Mouse (Mus musculus) liver, embryonic 12.5 days (tissue): ENCODE data around the gene Gstm1. TPM values are rescaled to one million over a fixed set of nuclear protein-coding genes. Genes with fewer than 3 reads are reported as not detected.
A peak's percentile ranks its signal among the peaks of the same experiment; 100 is the strongest.
"Not testable (repeated sequence)": the region's sequence is repeated elsewhere in the genome, so short reads cannot be mapped to it uniquely, and the experiment has no call there.

Experiments used
- ATAC-seq: fragments of 200-750 bp; cut with Nextera tagmentation; 2 replicates; pipeline ENCODE4 v1.8.0; 2017; ENCODE audit warnings: moderate number of reproducible peaks, mild to moderate bottlenecking, moderate library complexity
- H3K27ac ChIP-seq: fragments of 300-500 bp; sonication (generic); 2 replicates; pipeline ENCODE4 v1.5.1; 2016; ENCODE audit warnings: mild to moderate bottlenecking
- H3K27me3 ChIP-seq: fragments of 300-500 bp; sonication (generic); replicated peaks from 2 replicates; pipeline ENCODE4 v1.6.1; 2016; ENCODE audit warnings: mild to moderate bottlenecking, moderate library complexity
- H3K36me3 ChIP-seq: fragments of 300-500 bp; sonication (generic); 2 replicates; pipeline ENCODE4 v1.6.1; 2016; ENCODE audit warnings: mild to moderate bottlenecking, moderate library complexity
- H3K4me1 ChIP-seq: fragments of 300-500 bp; sonication (generic); 2 replicates; pipeline ENCODE4 v1.6.1; 2016
- H3K4me2 ChIP-seq: fragments of 300-500 bp; sonication (generic); 2 replicates; pipeline ENCODE4 v1.6.1; 2016; ENCODE audit warnings: mild to moderate bottlenecking, moderate library complexity
- H3K4me3 ChIP-seq: fragments of 300-500 bp; sonication (generic); 2 replicates; pipeline ENCODE4 v1.5.1; 2016; ENCODE audit warnings: mild to moderate bottlenecking, moderate library complexity
- H3K9ac ChIP-seq: fragments of 300-500 bp; sonication (generic); 2 replicates; pipeline ENCODE4 v1.6.1; 2016; ENCODE audit warnings: mild to moderate bottlenecking, moderate library complexity
- H3K9me3 ChIP-seq: fragments of 300-500 bp; sonication (generic); replicated peaks from 2 replicates; pipeline ENCODE4 v1.6.1; 2016; ENCODE audit warnings: mild to moderate bottlenecking, moderate library complexity
- WGBS: fragments of 180-500 bp; shearing (Covaris S2); methylation state at CpG from one replicate; pipeline ENCODE4 v1.1.7; 2016; ENCODE audit not compliant: insufficient replicate concordance; 5-methylcytosine and 5-hydroxymethylcytosine counted together
- polyA plus RNA-seq: library from polyadenylated mRNA; unstranded; fragments of >200 nt; fragmentation: Nextera tagmentation; extraction: Ambion mirVana; gene quantifications from 2 replicates; pipeline ENCODE4 v1.2.1, GENCODE M21; 2016

Gene Gstm1
- polyA plus RNA-seq, 1 experiment from 2014 or later, result 237 TPM

GRCm38 (mm10) chr3:108014098-108014973, 3.4 kb downstream of the Gstm1 start:
- Histone ChIP-seq H3K36me3 (no peaks in the 10 kb centered on the region), H3K27me3 (0 out of 2 replicates have a peak, but pooled peaks cover 6% of the 10 kb centered on the region), H3K9me3 (no peaks in the 10 kb centered on the region), H3K4me2 (no peak overlapping the region), H3K9ac (no peak overlapping the region), H3K27ac (no peak overlapping the region), H3K4me1 (peaks cover 22% of the 10 kb centered on the region), H3K4me3 (no peak overlapping the region)
- ATAC-seq, result no peak
- 65% methylated on average over 7 of the region's 8 CpGs for WGBS

- no peaks in the 10 kb centered on the region for H3K36me3 ChIP-seq
- no peaks in the 10 kb centered on the region for H3K9me3 ChIP-seq
- no peak overlapping the region for H3K4me3 ChIP-seq
- H3K4me2 ChIP-seq, result 0 out of 2 replicates have a peak overlapping the region, but pooled peaks have one; percentile 9
- H3K4me1 ChIP-seq, result peaks cover 15% of the 10 kb centered on the region
- 0 out of 2 replicates have a peak, but pooled peaks cover 6% of the 10 kb centered on the region for H3K27me3 ChIP-seq
- no peak for ATAC-seq
- no peak overlapping the region for H3K27ac ChIP-seq
- WGBS, result 50% methylated on average over 4 of the region's 4 CpGs
- H3K9ac ChIP-seq, result no peak overlapping the region
Observed at GRCm38 (mm10) chr3:108013331-108013871, 4.4 kb downstream of the Gstm1 start.

GRCm38 (mm10) chr3:108011558-108011957, 6.2 kb downstream of the Gstm1 start:
- no peaks in the 10 kb centered on the region for H3K36me3 ChIP-seq
- no peak overlapping the region for H3K4me2 ChIP-seq
- no peaks in the 10 kb centered on the region; the same call in 1 of the 2 replicates for H3K4me1 ChIP-seq
- no peak overlapping the region for H3K27ac ChIP-seq
- H3K9ac ChIP-seq, result no peak overlapping the region
- H3K4me3 ChIP-seq, result no peak overlapping the region
- H3K27me3 ChIP-seq, result 0 out of 2 replicates have a peak, but pooled peaks cover 6% of the 10 kb centered on the region
- 64% methylated on average over 3 of the region's 3 CpGs for WGBS
- no peak for ATAC-seq
- no peaks in the 10 kb centered on the region for H3K9me3 ChIP-seq

GRCm38 (mm10) chr3:108010286-108010685, 7.5 kb downstream of the Gstm1 start:
- Histone ChIP-seq H3K4me1 (no peaks in the 10 kb centered on the region; the same call in 1 of the 2 replicates), H3K9ac (no peak overlapping the region), H3K27ac (no peak overlapping the region), H3K36me3 (no peaks in the 10 kb centered on the region), H3K4me3 (no peak overlapping the region), H3K4me2 (no peak overlapping the region), H3K27me3 (0 out of 2 replicates have a peak, but pooled peaks cover 2% of the 10 kb centered on the region), H3K9me3 (no peaks in the 10 kb centered on the region)
- WGBS, result 57% methylated on average over 2 of the region's 2 CpGs
- ATAC-seq, result no peak

- Histone ChIP-seq H3K9me3 (no peaks in the 10 kb centered on the region), H3K36me3 (no peaks in the 10 kb centered on the region), H3K9ac (no peak overlapping the region), H3K4me3 (no peak overlapping the region), H3K4me2 (no peak overlapping the region), H3K4me1 (no peaks in the 10 kb centered on the region), H3K27ac (no peak overlapping the region), H3K27me3 (0 out of 2 replicates have a peak, but pooled peaks cover 4% of the 10 kb centered on the region)
- ATAC-seq, result no peak
- 63% methylated on average over 8 of the region's 8 CpGs for WGBS
Observed at GRCm38 (mm10) chr3:108002021-108002420, 15.8 kb downstream of the Gstm1 start.

GRCm38 (mm10) chr3:107999491-107999890, 18.3 kb downstream of the Gstm1 start:
- no peak for ATAC-seq
- Histone ChIP-seq H3K4me1 (no peaks in the 10 kb centered on the region), H3K36me3 (no peaks in the 10 kb centered on the region), H3K9ac (no peak overlapping the region), H3K4me2 (no peak overlapping the region), H3K4me3 (no peak overlapping the region), H3K27me3 (no peaks in the 10 kb centered on the region), H3K27ac (no peak overlapping the region), H3K9me3 (no peaks in the 10 kb centered on the region)
- 75% methylated on average over 3 of the region's 3 CpGs for WGBS

- no peak for ATAC-seq
- Histone ChIP-seq H3K9ac (no peak overlapping the region), H3K27ac (no peak overlapping the region), H3K4me3 (no peak overlapping the region), H3K4me2 (no peak overlapping the region), H3K9me3 (no peaks in the 10 kb centered on the region), H3K36me3 (no peaks in the 10 kb centered on the region), H3K27me3 (no peaks in the 10 kb centered on the region), H3K4me1 (no peaks in the 10 kb centered on the region)
- WGBS, result 48% methylated on average over 3 of the region's 3 CpGs
Observed at GRCm38 (mm10) chr3:107998591-107998990, 19.2 kb downstream of the Gstm1 start.

GRCm38 (mm10) chr3:107996576-107996975, 21.2 kb downstream of the Gstm1 start:
- 73% methylated on average over 4 of the region's 4 CpGs for WGBS
- no peak overlapping the region for H3K4me2 ChIP-seq
- no peak overlapping the region for H3K4me3 ChIP-seq
- ATAC-seq, result no peak
- no peaks in the 10 kb centered on the region for H3K27me3 ChIP-seq
- H3K9me3 ChIP-seq, result no peaks in the 10 kb centered on the region
- H3K36me3 ChIP-seq, result no peaks in the 10 kb centered on the region
- H3K27ac ChIP-seq, result no peak overlapping the region
- no peaks in the 10 kb centered on the region for H3K4me1 ChIP-seq
- no peak overlapping the region for H3K9ac ChIP-seq

GRCm38 (mm10) chr3:107995974-107996373, 21.8 kb downstream of the Gstm1 start:
- not testable (repeated sequence) for H3K27me3 ChIP-seq, H3K9me3 ChIP-seq, H3K4me1 ChIP-seq, H3K27ac ChIP-seq, H3K36me3 ChIP-seq, H3K9ac ChIP-seq, H3K4me3 ChIP-seq, ATAC-seq, H3K4me2 ChIP-seq
- WGBS, result 78% methylated on average over 2 of the region's 2 CpGs

GRCm38 (mm10) chr3:107986041-107986562, 31.7 kb downstream of the Gstm1 start, which contains the start of gene Gstm2:
Gene Gstm2, minus strand, starts transcription at chr3:107986453.
- Histone ChIP-seq H3K27ac (no peak within 1 kb of the TSS), H3K4me3 (no peak within 1 kb of the TSS), H3K4me1 (no peaks in the 10 kb centered on the region), H3K27me3 (no peaks in the 10 kb centered on the region), H3K36me3 (no peaks in the 10 kb centered on the region), H3K4me2 (peak within 1 kb of the TSS; percentile 10; the same call in 1 of the 2 replicates), H3K9me3 (no peaks in the 10 kb centered on the region), H3K9ac (no peak within 1 kb of the TSS)
- no peak for ATAC-seq
- WGBS, result 43% methylated on average over 8 of the region's 8 CpGs

- H3K4me1 ChIP-seq, H3K36me3 ChIP-seq, H3K27me3 ChIP-seq, H3K4me2 ChIP-seq, ATAC-seq, H3K27ac ChIP-seq, H3K4me3 ChIP-seq, H3K9me3 ChIP-seq, H3K9ac ChIP-seq: not testable (repeated sequence)
- 81% methylated on average over 2 of the region's 2 CpGs for WGBS
Observed at GRCm38 (mm10) chr3:107985141-107985540, 32.6 kb downstream of the Gstm1 start.

GRCm38 (mm10) chr3:107984471-107984870, 33.3 kb downstream of the Gstm1 start:
- Histone ChIP-seq H3K4me3 (no peak overlapping the region), H3K27ac (no peak overlapping the region), H3K9ac (no peak overlapping the region), H3K36me3 (no peaks in the 10 kb centered on the region), H3K4me1 (no peaks in the 10 kb centered on the region), H3K4me2 (no peak overlapping the region), H3K9me3 (no peaks in the 10 kb centered on the region), H3K27me3 (no peaks in the 10 kb centered on the region)
- ATAC-seq, result no peak
- 55% methylated on average over 5 of the region's 5 CpGs for WGBS
